Mouse (Mus musculus) liver, embryonic 14.5 days (tissue): ENCODE results near the gene Zbtb16.

Source experiments
- CTCF ChIP-seq: IDR thresholded peaks from 2 replicates; pipeline ENCODE4 v1.5.1; 2016; ENCODE audit warnings: antibody characterized with exemption, low read depth, control low read depth
- EP300 ChIP-seq: IDR thresholded peaks from 2 replicates; pipeline ENCODE4 v1.6.1; 2016; ENCODE audit warnings: antibody characterized with exemption, low read depth

DNA sequence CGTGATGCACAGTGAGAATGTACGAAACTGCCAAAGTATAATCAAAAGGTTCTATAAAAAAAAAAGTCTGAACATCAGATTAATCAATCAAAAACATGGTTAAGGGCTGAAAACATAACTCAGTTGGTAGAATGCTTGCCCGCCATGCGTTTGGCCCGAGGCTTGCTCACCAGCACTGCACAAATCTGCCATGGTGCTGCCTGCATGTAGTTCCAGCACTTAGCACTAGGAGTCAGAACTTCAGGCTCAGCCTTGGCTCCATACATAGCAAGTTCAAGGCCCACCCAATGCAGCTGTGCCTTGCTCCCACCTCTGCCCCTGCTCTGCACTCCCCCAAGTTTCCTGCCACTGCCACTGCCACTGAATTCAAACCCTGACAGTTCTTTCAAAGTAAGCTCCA is 230.3 kb downstream of the Zbtb16 start:
- TF ChIP-seq EP300 (no peak), CTCF (peak; percentile 38; the same call in 1 of the 2 replicates)
